Mouse (Mus musculus) adrenal gland, adult 18-20 months (tissue): ENCODE results near the gene Ccdc158. TPM values are rescaled to one million over a fixed set of nuclear protein-coding genes. Genes with fewer than 3 reads are reported as not detected.
A peak's percentile ranks its signal among the peaks of the same experiment; 100 is the strongest.

Experiments used
- DNase-seq, 2 experiments: peaks; one replicate each; pipeline ENCODE4 v3.0.0; 2021 to 2022; ENCODE audit warnings: low spot score in 2 of 2
- long read RNA-seq, 2 experiments: library from polyadenylated mRNA; stranded (forward); transcript quantifications; one replicate each; pipeline ENCODE4 v2.0.0; 2021
- total RNA-seq, 2 experiments: library from RNA; stranded (reverse); gene quantifications; 1 replicate in 1 of 2; 2 replicates in 1 of 2; pipeline ENCODE4 v1.2.3; 2021

Ccdc158 gene
- under 1 TPM; 0.63 to 0.67 TPM for total RNA-seq
- long read RNA-seq, experiment 1: 0 reads
- long read RNA-seq, experiment 2: 0 reads

- peak; percentile 55 to 60 for DNase-seq
Measured at GRCm38 (mm10) chr5:92674859-92675573, at the start of gene Ccdc158. TSS of gene Ccdc158 (minus strand) at chr5:92675271.

- no peak for DNase-seq
Measured at GRCm38 (mm10) chr5:92721610-92722009, 46.5 kb upstream of the Ccdc158 start.

- no peak for DNase-seq
Measured at GRCm38 (mm10) chr5:92718856-92719255, 43.8 kb upstream of the Ccdc158 start.

- no peak for DNase-seq
Measured at GRCm38 (mm10) chr5:92717666-92718360, 42.7 kb upstream of the Ccdc158 start.

DNA sequence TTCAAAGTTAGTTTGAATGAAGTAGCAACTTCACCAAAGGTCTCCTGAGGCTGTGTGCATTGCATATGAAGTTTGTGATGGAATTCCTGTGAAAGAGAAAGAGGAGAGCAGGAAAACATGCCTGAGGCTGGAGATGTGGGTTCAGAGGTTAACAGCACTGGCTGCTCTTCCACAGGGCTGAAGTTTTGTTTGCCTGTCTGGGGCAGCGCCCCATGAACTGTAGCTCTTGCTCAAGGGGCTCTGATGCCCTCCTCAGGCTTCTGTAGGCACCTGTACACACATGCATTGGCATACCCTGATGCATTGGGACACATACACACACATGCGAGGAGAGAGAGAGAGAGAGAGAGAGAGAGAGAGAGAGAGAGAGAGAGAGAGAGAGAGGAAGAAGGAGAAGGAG, 40.8 kb upstream of the Ccdc158 start:
- DNase-seq: no peak

DNA sequence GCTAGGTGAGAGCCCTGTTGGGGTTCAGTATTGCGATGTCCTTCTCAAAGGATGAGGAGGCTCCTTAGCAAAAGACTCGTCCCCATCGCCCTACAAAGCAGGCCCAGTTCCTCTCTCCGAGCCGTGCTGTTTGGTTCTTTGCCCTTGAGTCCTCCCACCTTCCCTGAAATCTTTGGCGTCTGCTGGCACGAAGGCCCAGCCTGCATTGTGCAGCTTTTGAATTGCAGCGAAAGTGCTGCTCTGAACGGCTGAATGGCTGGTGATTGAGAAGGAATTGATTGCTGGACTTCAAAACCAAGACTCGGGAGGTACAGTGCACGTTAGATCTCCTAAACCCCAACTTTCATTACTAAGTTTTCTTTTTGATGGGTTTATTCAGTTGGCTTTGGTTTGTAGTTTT, 40.2 kb upstream of the Ccdc158 start:
- no peak for DNase-seq

DNA sequence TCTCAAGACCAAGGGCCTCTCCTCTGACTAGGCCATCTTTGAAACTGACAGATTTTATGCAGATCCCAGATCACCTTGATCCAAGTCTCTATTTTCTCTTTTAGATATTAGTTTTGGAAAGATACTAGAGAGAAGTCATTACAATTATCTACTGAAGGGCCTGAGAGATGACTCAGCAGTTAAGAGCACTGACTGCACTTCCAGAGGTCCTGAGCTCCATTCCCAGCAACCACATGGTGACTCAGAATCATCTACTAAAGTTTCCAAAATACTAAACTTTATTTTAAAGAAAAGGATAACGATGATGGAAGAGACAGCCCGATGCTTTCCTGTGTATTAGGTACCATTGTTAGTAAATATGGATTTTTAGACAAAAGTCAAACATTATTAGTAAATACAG, 39.8 kb upstream of the Ccdc158 start:
- no peak for DNase-seq

DNA sequence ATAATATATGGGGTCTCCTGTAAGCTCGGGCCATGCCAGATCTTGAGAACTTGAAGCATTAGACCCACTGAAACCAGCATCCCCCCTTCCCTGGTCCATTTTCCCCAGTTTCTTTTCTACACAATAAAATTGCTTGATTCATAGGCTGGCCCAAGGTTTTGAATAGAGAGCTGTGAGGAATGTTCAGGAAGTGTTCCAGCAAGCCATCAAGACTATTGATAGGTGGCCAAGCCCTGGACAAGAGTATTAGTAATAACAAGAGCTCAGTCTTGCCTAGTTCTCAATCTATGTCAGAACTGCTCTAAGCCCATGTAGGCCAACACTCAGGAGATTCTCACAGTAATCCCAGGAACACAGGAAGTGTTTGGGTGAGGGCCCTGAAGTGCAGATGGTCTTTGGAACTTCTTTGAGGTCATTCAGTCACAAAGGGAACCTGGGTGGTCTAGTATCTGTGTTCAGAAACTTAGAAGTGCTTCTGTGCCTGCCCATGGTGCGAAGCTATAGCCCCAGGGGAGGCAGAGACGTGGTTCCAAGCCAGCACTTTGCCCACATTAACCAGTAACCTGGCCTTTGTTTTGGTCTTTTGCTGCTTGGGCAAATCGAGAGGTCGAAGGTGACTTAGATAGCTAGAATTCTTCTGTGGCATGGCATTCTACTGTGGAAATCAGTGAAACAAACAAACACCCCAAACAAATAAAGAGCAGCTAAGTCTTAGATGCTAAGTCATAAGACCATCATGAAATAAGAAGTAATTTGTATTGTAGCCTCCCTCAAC, 37.7 kb upstream of the Ccdc158 start:
- DNase-seq: no peak

- no peak for DNase-seq
Measured at GRCm38 (mm10) chr5:92711666-92712290, 36.7 kb upstream of the Ccdc158 start.

DNA sequence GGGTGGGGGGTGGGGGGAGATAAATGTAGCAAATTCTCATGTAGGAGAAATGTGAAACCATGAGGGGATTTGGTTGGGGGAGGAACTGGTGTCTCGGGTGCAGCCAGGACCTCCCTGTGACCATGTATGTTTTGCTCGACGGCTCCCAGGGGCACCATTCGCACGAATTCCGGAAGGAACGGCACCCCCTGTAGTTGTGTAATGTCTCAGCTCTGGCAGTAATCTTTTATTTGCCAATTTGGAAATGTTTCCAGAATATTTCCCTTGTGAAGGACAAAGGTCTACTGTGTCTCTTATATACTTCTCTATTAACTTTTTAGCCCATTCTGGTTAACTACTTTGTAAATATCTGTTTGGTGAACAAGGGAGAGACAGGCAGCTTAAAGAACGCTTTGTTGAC, 35.7 kb upstream of the Ccdc158 start:
- no peak for DNase-seq

DNA sequence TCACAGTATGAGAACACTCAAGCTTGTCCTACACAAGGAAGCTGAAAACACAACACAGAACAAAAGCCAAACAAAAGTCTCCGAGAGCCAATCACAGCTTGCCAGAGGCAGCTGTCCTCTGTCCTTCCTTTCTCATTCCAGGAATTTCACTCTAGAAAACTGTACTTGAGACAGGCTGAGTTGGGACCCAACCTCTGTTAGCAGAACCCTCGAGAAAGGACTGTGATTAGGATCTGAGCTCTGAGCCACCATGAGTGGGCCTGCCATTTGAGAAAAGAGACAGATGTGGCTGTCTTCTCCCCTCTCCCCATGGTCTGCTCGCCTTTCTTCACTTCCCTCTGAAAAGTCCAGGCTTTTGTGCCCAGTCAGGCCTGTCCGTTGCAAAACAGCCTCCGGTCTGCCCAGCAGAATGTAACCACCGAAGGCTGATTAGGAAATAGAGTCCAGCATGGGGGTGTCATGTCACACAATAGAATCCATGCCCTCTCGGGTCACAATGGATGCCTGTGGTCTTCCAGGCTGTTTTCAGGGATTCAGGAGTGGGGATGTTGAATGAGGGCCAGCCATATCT, 32.9 kb upstream of the Ccdc158 start:
- no peak for DNase-seq

GRCm38 (mm10) chr5:92703671-92704070, 28.6 kb upstream of the Ccdc158 start:
- no peak for DNase-seq

- no peak for DNase-seq
Measured at GRCm38 (mm10) chr5:92701750-92702149, 26.7 kb upstream of the Ccdc158 start.

GRCm38 (mm10) chr5:92698837-92699529, 23.9 kb upstream of the Ccdc158 start:
- DNase-seq: no peak

DNA sequence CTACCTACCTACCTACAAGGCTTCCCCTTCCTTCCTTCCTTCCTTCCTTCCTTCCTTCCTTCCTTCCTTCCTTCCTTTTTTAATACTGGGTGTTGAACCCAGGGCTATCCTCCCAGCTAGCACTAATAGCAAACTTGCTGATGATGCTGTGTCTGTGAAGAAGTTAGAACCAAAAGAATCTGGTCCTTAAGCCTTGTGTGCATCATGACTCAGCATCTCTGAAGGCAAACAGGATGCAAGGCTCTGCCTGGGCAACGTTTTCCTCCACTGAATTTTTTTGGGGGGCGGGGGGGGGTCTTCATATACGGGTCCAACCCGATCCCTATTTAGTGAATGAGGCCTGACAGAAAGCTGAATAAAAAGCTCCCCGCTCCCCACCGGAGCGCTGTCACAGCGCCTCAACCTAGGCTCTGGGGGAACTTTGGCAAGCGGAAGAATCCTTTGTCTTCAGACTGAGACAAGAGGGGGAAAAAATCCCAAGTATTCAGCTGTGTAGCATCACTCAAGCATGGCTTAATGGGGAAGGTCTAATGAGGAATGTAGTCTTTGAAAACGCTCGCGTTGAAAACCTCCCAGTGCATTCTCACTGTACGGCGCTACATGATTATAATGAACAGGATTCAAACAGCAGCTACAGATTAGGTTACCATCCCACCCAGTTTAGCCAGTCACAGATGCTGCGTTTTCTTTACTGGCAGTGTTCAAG, 23.2 kb upstream of the Ccdc158 start:
- no peak for DNase-seq

- DNase-seq: no peak
Measured at GRCm38 (mm10) chr5:92694316-92694995, 19.4 kb upstream of the Ccdc158 start.

GRCm38 (mm10) chr5:92693744-92694143, 18.7 kb upstream of the Ccdc158 start:
- DNase-seq: no peak

GRCm38 (mm10) chr5:92692206-92693007, 17.3 kb upstream of the Ccdc158 start:
- DNase-seq: no peak
